Mouse (Mus musculus): ENCODE results near the gene Slit3. TPM values are rescaled to one million over a fixed set of nuclear protein-coding genes. Genes with fewer than 3 reads are reported as not detected.

The Slit3 gene
- total RNA-seq (2014; rRNA removed) (5.7 and 15.0 TPM in 2 replicates), polyA plus RNA-seq (2015; fragmentation: Nextera tagmentation; extraction: Ambion mirVana) (1.9 and 5.6 TPM in 2 replicates)

- Histone ChIP-seq H3K9me3 (ENCODE audit: low read length) (no peaks in the 10 kb centered on the region), H3K9ac (peak within 1 kb of the TSS; percentile 56), H3K27me3 (ENCODE audit: insufficient read depth, low read length) (peaks cover 9% of the 10 kb centered on the region), H3K4me2 (ENCODE audit: low read depth) (peak within 1 kb of the TSS; percentile 92), H3K4me1 (ENCODE audit: insufficient read depth) (no peaks in the 10 kb centered on the region), H3K36me3 (ENCODE audit: insufficient read depth) (no peaks in the 10 kb centered on the region), H3K27ac (ENCODE audit: low read depth, low read length) (no peak within 1 kb of the TSS), H3K4me3 (ENCODE audit: low read depth, low read length) (peak within 1 kb of the TSS; percentile 58)
- peak; percentile 24; the same call in 1 of the 2 replicates for TF ChIP-seq CTCF (IDR thresholded peaks at IDR 0.05; ENCODE audit: low read depth)
- peak; percentile 71 for DNase-seq
- WGBS, result 1% methylated on average over 65 of the region's 75 CpGs
- ATAC-seq, result peak; percentile 83
These were observed at the start of gene Slit3 for GRCm38 (mm10) chr11:35120894-35121610. TSS of gene Slit3 (plus strand) at chr11:35121224.

GRCm38 (mm10) chr11:35071451-35071850, 49.6 kb upstream of the Slit3 start:
- H3K27me3 ChIP-seq (ENCODE audit: insufficient read depth, low read length), result no peaks in the 10 kb centered on the region
- DNase-seq (no peak), ATAC-seq (no peak)
- no peak overlapping the region for H3K4me3 ChIP-seq (ENCODE audit: low read depth, low read length)
- H3K27ac ChIP-seq (ENCODE audit: low read depth, low read length), result no peak overlapping the region
- H3K36me3 ChIP-seq (ENCODE audit: insufficient read depth), result no peaks in the 10 kb centered on the region
- no peaks in the 10 kb centered on the region for H3K4me1 ChIP-seq (ENCODE audit: insufficient read depth)
- H3K4me2 ChIP-seq (ENCODE audit: low read depth), result no peak overlapping the region
- 93% methylated on average over 1 of the region's 1 CpGs for WGBS
- TF ChIP-seq CTCF (IDR thresholded peaks at IDR 0.05; ENCODE audit: low read depth), result no peak
- H3K9ac ChIP-seq, result no peak overlapping the region
- H3K9me3 ChIP-seq (ENCODE audit: low read length), result no peaks in the 10 kb centered on the region

GRCm38 (mm10) chr11:35075411-35075810, 45.6 kb upstream of the Slit3 start:
- TF ChIP-seq CTCF (IDR thresholded peaks at IDR 0.05; ENCODE audit: low read depth), result no peak
- H3K4me1 ChIP-seq (ENCODE audit: insufficient read depth), result no peaks in the 10 kb centered on the region
- H3K27ac ChIP-seq (ENCODE audit: low read depth, low read length), result no peak overlapping the region
- H3K9me3 ChIP-seq (ENCODE audit: low read length), result no peaks in the 10 kb centered on the region
- no peak overlapping the region for H3K4me3 ChIP-seq (ENCODE audit: low read depth, low read length)
- 98% methylated on average over 7 of the region's 7 CpGs for WGBS
- DNase-seq (no peak), ATAC-seq (no peak)
- no peak overlapping the region for H3K4me2 ChIP-seq (ENCODE audit: low read depth)
- H3K36me3 ChIP-seq (ENCODE audit: insufficient read depth), result no peaks in the 10 kb centered on the region
- H3K9ac ChIP-seq, result no peak overlapping the region
- no peaks in the 10 kb centered on the region for H3K27me3 ChIP-seq (ENCODE audit: insufficient read depth, low read length)

GRCm38 (mm10) chr11:35080451-35081125, 40.4 kb upstream of the Slit3 start:
- no peak for ATAC-seq
- TF ChIP-seq CTCF (IDR thresholded peaks at IDR 0.05; ENCODE audit: low read depth), result no peak
- Histone ChIP-seq H3K27me3 (ENCODE audit: insufficient read depth, low read length) (no peaks in the 10 kb centered on the region), H3K4me1 (ENCODE audit: insufficient read depth) (no peaks in the 10 kb centered on the region), H3K4me3 (ENCODE audit: low read depth, low read length) (no peak overlapping the region), H3K9me3 (ENCODE audit: low read length) (no peaks in the 10 kb centered on the region), H3K36me3 (ENCODE audit: insufficient read depth) (no peaks in the 10 kb centered on the region), H3K4me2 (ENCODE audit: low read depth) (no peak overlapping the region), H3K27ac (ENCODE audit: low read depth, low read length) (no peak overlapping the region), H3K9ac (no peak overlapping the region)
- no peak for DNase-seq
- WGBS, result 20% methylated on average over 8 of the region's 8 CpGs

- WGBS, result 98% methylated on average over 3 of the region's 3 CpGs
- no peak overlapping the region for H3K9ac ChIP-seq
- no peak overlapping the region for H3K4me3 ChIP-seq (ENCODE audit: low read depth, low read length)
- no peaks in the 10 kb centered on the region for H3K4me1 ChIP-seq (ENCODE audit: insufficient read depth)
- DNase-seq (no peak), ATAC-seq (no peak)
- no peaks in the 10 kb centered on the region for H3K27me3 ChIP-seq (ENCODE audit: insufficient read depth, low read length)
- H3K27ac ChIP-seq (ENCODE audit: low read depth, low read length), result no peak overlapping the region
- no peak overlapping the region for H3K4me2 ChIP-seq (ENCODE audit: low read depth)
- TF ChIP-seq CTCF (IDR thresholded peaks at IDR 0.05; ENCODE audit: low read depth), result no peak
- no peaks in the 10 kb centered on the region for H3K36me3 ChIP-seq (ENCODE audit: insufficient read depth)
- no peaks in the 10 kb centered on the region for H3K9me3 ChIP-seq (ENCODE audit: low read length)
These were observed 38.7 kb upstream of the Slit3 start for GRCm38 (mm10) chr11:35082297-35082696.

- no peak overlapping the region for H3K27ac ChIP-seq (ENCODE audit: low read depth, low read length)
- no peaks in the 10 kb centered on the region for H3K9me3 ChIP-seq (ENCODE audit: low read length)
- H3K27me3 ChIP-seq (ENCODE audit: insufficient read depth, low read length), result no peaks in the 10 kb centered on the region
- WGBS, result 38% methylated on average over 6 of the region's 6 CpGs
- no peak overlapping the region for H3K4me3 ChIP-seq (ENCODE audit: low read depth, low read length)
- TF ChIP-seq CTCF (IDR thresholded peaks at IDR 0.05; ENCODE audit: low read depth), result no peak
- no peak overlapping the region for H3K9ac ChIP-seq
- H3K4me2 ChIP-seq (ENCODE audit: low read depth), result no peak overlapping the region
- no peak for DNase-seq
- no peaks in the 10 kb centered on the region for H3K36me3 ChIP-seq (ENCODE audit: insufficient read depth)
- no peak for ATAC-seq
- no peaks in the 10 kb centered on the region for H3K4me1 ChIP-seq (ENCODE audit: insufficient read depth)
These were observed 38.0 kb upstream of the Slit3 start for GRCm38 (mm10) chr11:35083049-35083448.

GRCm38 (mm10) chr11:35085351-35085750, 35.7 kb upstream of the Slit3 start:
- Histone ChIP-seq H3K4me2 (ENCODE audit: low read depth) (no peak overlapping the region), H3K36me3 (ENCODE audit: insufficient read depth) (no peaks in the 10 kb centered on the region), H3K4me1 (ENCODE audit: insufficient read depth) (no peaks in the 10 kb centered on the region), H3K27ac (ENCODE audit: low read depth, low read length) (no peak overlapping the region), H3K9me3 (ENCODE audit: low read length) (no peaks in the 10 kb centered on the region), H3K4me3 (ENCODE audit: low read depth, low read length) (no peak overlapping the region), H3K27me3 (ENCODE audit: insufficient read depth, low read length) (no peaks in the 10 kb centered on the region), H3K9ac (no peak overlapping the region)
- WGBS, result 90% methylated on average over 11 of the region's 11 CpGs
- DNase-seq, result no peak
- no peak for ATAC-seq
- no peak for TF ChIP-seq CTCF (IDR thresholded peaks at IDR 0.05; ENCODE audit: low read depth)

Data from forebrain, postnatal 0 days (tissue).